Mouse (Mus musculus) hindbrain, embryonic 12.5 days (tissue): ENCODE data around the gene Aknad1. TPM values are rescaled to one million over a fixed set of nuclear protein-coding genes. Genes with fewer than 3 reads are reported as not detected.

Source experiments
- ATAC-seq: fragments of 200-750 bp; cut with Nextera tagmentation; 2 replicates; pipeline ENCODE4 v1.8.0; 2017; ENCODE audit warnings: moderate TSS enrichment; ENCODE audit not compliant: low FRiP score
- H3K27ac ChIP-seq: fragments of 300-500 bp; sonication (generic); 2 replicates; pipeline ENCODE4 v1.5.1; 2016; ENCODE audit warnings: mild to moderate bottlenecking
- H3K27me3 ChIP-seq: fragments of 300-500 bp; sonication (generic); 2 replicates; pipeline ENCODE4 v1.6.1; 2016; ENCODE audit warnings: mild to moderate bottlenecking
- H3K36me3 ChIP-seq: fragments of 300-500 bp; sonication (generic); 2 replicates; pipeline ENCODE4 v1.6.1; 2016; ENCODE audit warnings: mild to moderate bottlenecking
- H3K4me1 ChIP-seq: fragments of 300-500 bp; sonication (generic); 2 replicates; pipeline ENCODE4 v1.6.1; 2016
- H3K4me2 ChIP-seq: fragments of 300-500 bp; sonication (generic); replicated peaks from 2 replicates; pipeline ENCODE4 v1.6.1; 2016; ENCODE audit warnings: mild to moderate bottlenecking
- H3K4me3 ChIP-seq: fragments of 300-500 bp; sonication (generic); 2 replicates; pipeline ENCODE4 v1.5.1; 2016; ENCODE audit warnings: mild to moderate bottlenecking
- H3K9ac ChIP-seq: fragments of 300-500 bp; sonication (generic); 2 replicates; pipeline ENCODE4 v1.6.1; 2016; ENCODE audit warnings: mild to moderate bottlenecking, moderate library complexity
- H3K9me3 ChIP-seq: fragments of 300-500 bp; sonication (generic); replicated peaks from 2 replicates; pipeline ENCODE4 v1.6.1; 2016; ENCODE audit warnings: mild to moderate bottlenecking
- WGBS: fragments of 180-500 bp; shearing (Covaris S2); methylation state at CpG from one replicate; pipeline ENCODE4 v1.1.7; 2016; 5-methylcytosine and 5-hydroxymethylcytosine counted together
- polyA plus RNA-seq: library from polyadenylated mRNA; unstranded; fragments of >200 nt; fragmentation: Nextera tagmentation; extraction: Ambion mirVana; gene quantifications from 2 replicates; pipeline ENCODE4 v1.2.1, GENCODE M21; 2016

Gene Aknad1
- 0.25 and 0.40 TPM in 2 replicates for polyA plus RNA-seq

GRCm38 (mm10) chr3:108739045-108739708 lies at the start of gene Aknad1:
Gene Aknad1, plus strand, starts transcription at chr3:108739658.
- H3K4me2 ChIP-seq = no peak within 1 kb of the TSS
- no peak within 1 kb of the TSS for H3K9ac ChIP-seq
- H3K27ac ChIP-seq = no peak within 1 kb of the TSS
- ATAC-seq = no peak
- no peaks in the 10 kb centered on the region for H3K9me3 ChIP-seq
- H3K27me3 ChIP-seq = no peaks in the 10 kb centered on the region
- H3K4me1 ChIP-seq = 0 out of 2 replicates have a peak, but pooled peaks cover 2% of the 10 kb centered on the region
- no peak within 1 kb of the TSS for H3K4me3 ChIP-seq
- 62% methylated on average over 8 of the region's 8 CpGs for WGBS
- H3K36me3 ChIP-seq = no peaks in the 10 kb centered on the region

DNA sequence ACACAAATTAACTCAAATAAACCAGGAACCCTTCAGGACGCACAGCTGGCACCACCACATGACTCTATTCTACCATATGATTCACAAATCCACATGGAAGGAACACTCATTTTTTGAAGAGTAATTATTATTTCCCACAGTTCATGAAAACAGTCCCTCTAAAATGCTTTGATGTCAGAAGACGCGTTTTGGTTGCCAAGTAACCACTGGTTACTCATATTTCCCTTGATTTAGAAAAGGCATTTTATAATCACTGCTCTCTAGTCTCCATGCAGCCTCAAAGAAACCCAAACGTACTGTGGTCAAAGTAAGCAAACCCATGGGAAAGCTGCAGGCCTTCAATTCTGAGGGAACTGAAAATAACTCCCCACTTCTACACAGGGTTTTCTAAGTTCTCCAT lies 49.5 kb upstream of the Aknad1 start:
- no peaks in the 10 kb centered on the region for H3K9me3 ChIP-seq
- no peak for ATAC-seq
- H3K4me1 ChIP-seq = no peaks in the 10 kb centered on the region
- peaks cover 54% of the 10 kb centered on the region for H3K36me3 ChIP-seq
- no peaks in the 10 kb centered on the region for H3K27me3 ChIP-seq
- no peak overlapping the region for H3K27ac ChIP-seq
- H3K4me2 ChIP-seq = no peak overlapping the region
- 81% methylated on average over 4 of the region's 4 CpGs for WGBS
- H3K4me3 ChIP-seq = no peak overlapping the region
- no peak overlapping the region for H3K9ac ChIP-seq

GRCm38 (mm10) chr3:108694321-108694720 lies 45.1 kb upstream of the Aknad1 start:
- no peaks in the 10 kb centered on the region for H3K27me3 ChIP-seq
- H3K9me3 ChIP-seq = no peaks in the 10 kb centered on the region
- no peak overlapping the region for H3K4me3 ChIP-seq
- 89% methylated on average over 9 of the region's 9 CpGs for WGBS
- H3K27ac ChIP-seq = no peak overlapping the region
- H3K36me3 ChIP-seq = peaks cover 51% of the 10 kb centered on the region
- no peaks in the 10 kb centered on the region for H3K4me1 ChIP-seq
- no peak overlapping the region for H3K9ac ChIP-seq
- no peak for ATAC-seq
- no peak overlapping the region for H3K4me2 ChIP-seq

DNA sequence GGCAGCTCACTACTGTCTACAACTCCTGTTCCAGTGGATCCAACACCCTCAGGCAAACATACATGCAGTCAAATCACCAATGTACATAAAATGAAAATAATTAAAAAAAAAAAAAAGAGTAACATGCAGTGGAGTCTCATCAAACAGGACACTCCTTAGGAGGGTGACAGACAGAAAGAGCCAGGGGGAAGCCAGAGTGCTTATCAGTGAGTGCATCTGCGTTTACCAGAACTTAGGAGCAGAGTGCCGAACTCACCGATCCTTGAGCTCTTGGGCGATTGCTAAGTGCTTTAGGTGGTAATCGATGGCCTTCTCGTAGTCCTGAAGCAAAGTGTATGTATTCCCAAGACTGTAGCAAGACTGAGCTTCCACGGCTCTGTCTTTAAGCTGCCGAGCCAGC lies 40.8 kb upstream of the Aknad1 start:
- Histone ChIP-seq H3K4me2 (no peak overlapping the region), H3K4me3 (no peak overlapping the region), H3K36me3 (peaks cover 63% of the 10 kb centered on the region), H3K4me1 (no peaks in the 10 kb centered on the region), H3K9me3 (no peaks in the 10 kb centered on the region), H3K27me3 (no peaks in the 10 kb centered on the region), H3K27ac (no peak overlapping the region), H3K9ac (no peak overlapping the region)
- ATAC-seq = no peak
- 93% methylated on average over 8 of the region's 8 CpGs for WGBS

DNA sequence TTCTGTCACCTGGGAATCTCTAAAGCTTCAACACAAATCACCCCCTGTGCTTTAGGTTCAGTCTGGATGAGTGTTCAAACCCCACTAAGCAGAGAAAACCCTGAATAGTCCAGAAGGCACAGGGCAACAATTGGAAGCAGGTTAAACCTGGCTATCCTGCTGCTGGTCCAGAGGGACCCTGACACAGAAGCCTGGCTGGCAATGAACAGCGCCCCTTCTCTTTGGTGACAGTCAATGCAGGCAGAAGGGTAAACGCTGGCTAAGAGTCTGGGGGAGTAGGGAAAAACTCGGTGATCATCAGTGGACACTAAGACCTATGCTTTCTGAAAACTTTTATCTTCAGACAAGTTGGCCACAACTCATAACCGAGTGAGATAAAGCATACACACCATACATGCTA lies 39.7 kb upstream of the Aknad1 start:
- Histone ChIP-seq H3K4me3 (no peak overlapping the region), H3K4me1 (no peaks in the 10 kb centered on the region), H3K4me2 (no peak overlapping the region), H3K36me3 (peaks cover 57% of the 10 kb centered on the region), H3K27me3 (no peaks in the 10 kb centered on the region), H3K9me3 (no peaks in the 10 kb centered on the region), H3K27ac (no peak overlapping the region), H3K9ac (no peak overlapping the region)
- WGBS = 89% methylated on average over 4 of the region's 4 CpGs
- no peak for ATAC-seq

GRCm38 (mm10) chr3:108701256-108701655 lies 38.2 kb upstream of the Aknad1 start:
- no peak overlapping the region for H3K27ac ChIP-seq
- no peak overlapping the region for H3K9ac ChIP-seq
- no peak overlapping the region for H3K4me3 ChIP-seq
- no peaks in the 10 kb centered on the region for H3K9me3 ChIP-seq
- peaks cover 47% of the 10 kb centered on the region for H3K36me3 ChIP-seq
- no peaks in the 10 kb centered on the region for H3K27me3 ChIP-seq
- no peak overlapping the region for H3K4me2 ChIP-seq
- WGBS = 85% methylated on average over 1 of the region's 1 CpGs
- H3K4me1 ChIP-seq = no peaks in the 10 kb centered on the region
- ATAC-seq = no peak

GRCm38 (mm10) chr3:108702789-108703188 lies 36.7 kb upstream of the Aknad1 start:
- peaks cover 34% of the 10 kb centered on the region for H3K36me3 ChIP-seq
- WGBS = 95% methylated on average over 8 of the region's 8 CpGs

GRCm38 (mm10) chr3:108711296-108711695 lies 28.2 kb upstream of the Aknad1 start:
- Histone ChIP-seq H3K9me3 (no peaks in the 10 kb centered on the region), H3K4me1 (peaks cover 9% of the 10 kb centered on the region), H3K27me3 (no peaks in the 10 kb centered on the region), H3K36me3 (0 out of 2 replicates have a peak, but pooled peaks cover 5% of the 10 kb centered on the region), H3K4me2 (no peak overlapping the region), H3K9ac (no peak overlapping the region), H3K27ac (no peak overlapping the region), H3K4me3 (no peak overlapping the region)
- ATAC-seq = no peak
- WGBS = 88% methylated on average over 5 of the region's 5 CpGs

More at GRCm38 (mm10) chr3:108702789-108703188, 36.7 kb upstream of the Aknad1 start:
- Histone ChIP-seq H3K27me3 (no peaks in the 10 kb centered on the region), H3K4me2 (no peak overlapping the region), H3K4me3 (no peak overlapping the region), H3K9me3 (no peaks in the 10 kb centered on the region), H3K27ac (no peak overlapping the region), H3K4me1 (no peaks in the 10 kb centered on the region), H3K9ac (no peak overlapping the region)
- ATAC-seq = no peak

GRCm38 (mm10) chr3:108713065-108713675 lies 26.3 kb upstream of the Aknad1 start:
- H3K27me3 ChIP-seq = no peaks in the 10 kb centered on the region
- no peak overlapping the region for H3K4me2 ChIP-seq
- ATAC-seq = no peak
- H3K9ac ChIP-seq = no peak overlapping the region
- WGBS = 41% methylated on average over 3 of the region's 3 CpGs
- peak overlapping the region; percentile 44; the same call in 1 of the 2 replicates for H3K27ac ChIP-seq
- no peak overlapping the region for H3K4me3 ChIP-seq
- H3K9me3 ChIP-seq = no peaks in the 10 kb centered on the region
- 0 out of 2 replicates have a peak, but pooled peaks cover 5% of the 10 kb centered on the region for H3K36me3 ChIP-seq
- peaks cover 9% of the 10 kb centered on the region for H3K4me1 ChIP-seq

DNA sequence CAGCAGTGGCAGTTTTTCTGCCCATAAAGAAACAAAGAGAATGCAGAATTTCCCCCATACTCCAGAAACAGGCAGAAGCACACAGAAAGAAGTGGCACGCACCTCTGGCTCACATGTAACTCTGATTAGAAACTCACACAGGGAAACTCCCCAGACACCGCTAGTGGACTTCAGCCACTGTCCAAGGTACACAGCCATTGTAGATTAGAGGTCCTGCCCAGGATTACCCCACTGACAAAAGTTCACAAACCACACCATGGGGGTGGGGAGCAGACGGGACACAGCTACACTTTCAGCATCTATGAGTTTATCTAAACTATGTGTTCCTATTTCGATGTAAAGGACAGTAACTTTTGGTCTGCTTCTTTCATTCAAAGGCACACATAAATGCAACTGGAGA lies 24.6 kb upstream of the Aknad1 start:
- H3K9me3 ChIP-seq = no peaks in the 10 kb centered on the region
- no peak overlapping the region for H3K27ac ChIP-seq
- no peak overlapping the region for H3K4me2 ChIP-seq
- no peak overlapping the region for H3K4me3 ChIP-seq
- H3K36me3 ChIP-seq = 0 out of 2 replicates have a peak, but pooled peaks cover 5% of the 10 kb centered on the region
- H3K4me1 ChIP-seq = peaks cover 15% of the 10 kb centered on the region
- H3K9ac ChIP-seq = no peak overlapping the region
- H3K27me3 ChIP-seq = no peaks in the 10 kb centered on the region
- WGBS = 95% methylated on average over 4 of the region's 4 CpGs
- no peak for ATAC-seq

DNA sequence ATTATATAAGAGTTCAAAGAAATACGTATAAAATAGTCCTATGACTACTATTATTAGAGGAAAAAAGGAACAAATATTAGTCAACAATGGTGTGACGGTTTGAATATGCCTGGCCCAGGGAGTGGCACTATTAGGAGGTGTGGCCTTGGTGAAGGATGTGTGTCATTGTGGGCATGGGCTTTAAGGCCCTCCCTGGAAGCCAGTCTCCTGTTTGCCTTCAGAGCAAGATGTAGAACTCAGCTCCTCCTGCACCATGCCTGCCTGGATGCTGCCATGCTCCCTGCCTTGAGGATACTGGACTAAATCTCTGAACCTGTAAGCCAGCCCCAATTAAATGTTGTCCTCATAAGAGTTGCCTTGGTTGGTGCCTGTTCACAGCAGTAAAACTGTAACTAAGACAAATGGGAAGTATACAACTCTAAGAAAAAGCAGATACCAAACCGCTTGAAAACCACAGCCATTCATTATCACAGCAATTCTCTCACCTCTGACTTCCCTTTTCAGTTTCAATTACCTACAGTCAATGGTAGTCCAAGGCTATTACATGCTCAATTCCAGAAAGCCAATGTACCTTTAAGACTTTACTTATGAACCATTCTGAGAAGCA lies 21.5 kb upstream of the Aknad1 start:
- Histone ChIP-seq H3K9me3 (no peaks in the 10 kb centered on the region), H3K27me3 (no peaks in the 10 kb centered on the region), H3K27ac (no peak overlapping the region), H3K4me3 (no peak overlapping the region), H3K9ac (no peak overlapping the region), H3K36me3 (0 out of 2 replicates have a peak, but pooled peaks cover 5% of the 10 kb centered on the region), H3K4me1 (peaks cover 30% of the 10 kb centered on the region), H3K4me2 (no peak overlapping the region)
- 90% methylated on average over 3 of the region's 3 CpGs for WGBS
- ATAC-seq = no peak

- H3K27ac ChIP-seq = no peak overlapping the region
- no peaks in the 10 kb centered on the region for H3K9me3 ChIP-seq
- no peak for ATAC-seq
- peak overlapping the region; percentile 62; the same call in 1 of the 2 replicates for H3K4me2 ChIP-seq
- H3K4me1 ChIP-seq = peaks cover 27% of the 10 kb centered on the region
- 0 out of 2 replicates have a peak, but pooled peaks cover 5% of the 10 kb centered on the region for H3K36me3 ChIP-seq
- no peak overlapping the region for H3K4me3 ChIP-seq
- H3K27me3 ChIP-seq = no peaks in the 10 kb centered on the region
- 90% methylated on average over 2 of the region's 2 CpGs for WGBS
- no peak overlapping the region for H3K9ac ChIP-seq
These were observed 20.1 kb upstream of the Aknad1 start for GRCm38 (mm10) chr3:108719357-108719756.
